ENCODE assay signal across 8 mouse cellular contexts in the genomic region with DNA sequence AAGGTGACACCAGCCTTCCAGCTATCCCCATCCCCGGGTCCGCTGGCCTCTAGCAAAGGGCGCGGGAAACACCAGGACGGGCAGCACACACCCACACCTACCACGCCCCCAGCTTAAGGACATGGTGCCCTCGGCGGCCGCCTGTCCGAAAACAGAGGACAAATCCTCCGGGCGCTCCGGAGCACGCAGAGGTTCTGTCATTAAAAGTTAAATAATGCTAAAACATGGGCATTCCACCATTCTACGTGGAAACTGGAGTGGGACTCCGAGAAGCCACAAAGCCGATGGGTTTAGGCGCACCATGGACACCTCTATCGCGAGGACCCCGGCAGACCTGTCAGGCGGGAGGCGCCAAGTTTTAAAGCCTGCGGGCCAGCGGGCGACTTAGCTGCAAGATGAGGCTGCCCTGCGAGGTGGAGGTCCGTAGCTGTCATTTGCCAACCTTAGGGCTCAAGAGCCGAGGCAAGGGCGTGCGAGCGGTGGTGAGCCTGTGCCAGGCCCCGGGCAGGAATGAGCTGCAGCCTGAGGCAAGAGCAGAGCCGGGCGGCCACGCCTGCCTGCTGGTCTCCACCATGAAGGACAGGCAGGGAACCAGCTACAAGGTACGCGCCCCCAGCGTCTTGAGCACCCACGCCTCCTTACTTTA. TPM values are rescaled to one million over a fixed set of nuclear protein-coding genes. Genes with fewer than 3 reads are reported as not detected.
DNase-seq lines count a peak whose midpoint lies in the region; ATAC-seq and TF ChIP-seq lines count a peak whose summit lies in the region.

A gene (plus strand): TSS at position 354 of the 646 bp plus-strand sequence.

- in situ Hi-C loops in ES-E14 (cut with MboI; ENCODE audit: low sequenced_read_pairs in 2 of 2, unreplicated experiment in 2 of 2): no loop called here

- peaks cover 0 to 3% of the 10 kb centered on the region in 2 experiments for H3K4me1 ChIP-seq in ES-E14 (ENCODE audit: control insufficient read depth in 2 of 2, insufficient read depth in 2 of 2, low read length in 2 of 2, poor library complexity in 1 of 2)
- peaks cover 18% of the 10 kb centered on the region for H3K4me1 ChIP-seq in forebrain, embryonic 15.5 days
- peaks cover 4% of the 10 kb centered on the region for H3K4me1 ChIP-seq in neural tube, embryonic 14.5 days (ENCODE audit: control insufficient read depth, insufficient read depth, low read length)
- peaks cover 2% of the 10 kb centered on the region for H3K4me1 ChIP-seq in testis, adult 2 months (ENCODE audit: control insufficient read depth, insufficient read depth, low read length)

- no peaks in the 10 kb centered on the region; the same call in 1 of the 2 replicates for H3K36me3 ChIP-seq in ES-E14 (ENCODE audit: control insufficient read depth, insufficient read depth, low read length, poor library complexity, severe bottlenecking)
- H3K36me3 ChIP-seq in forebrain, embryonic 15.5 days: no peaks in the 10 kb centered on the region
- no peaks in the 10 kb centered on the region for H3K36me3 ChIP-seq in neural tube, embryonic 14.5 days (ENCODE audit: control insufficient read depth, insufficient read depth, low read length)
- no peaks in the 10 kb centered on the region for H3K36me3 ChIP-seq in testis, adult 2 months (ENCODE audit: control insufficient read depth, insufficient read depth, low read length)

- no peaks in the 10 kb centered on the region for H3K9me3 ChIP-seq in ES-E14 (ENCODE audit: control insufficient read depth, insufficient read depth, low read depth, low read length)
- no peaks in the 10 kb centered on the region for H3K9me3 ChIP-seq in forebrain, embryonic 15.5 days
- H3K9me3 ChIP-seq in neural tube, embryonic 14.5 days (ENCODE audit: control insufficient read depth, low read length): no peaks in the 10 kb centered on the region

- H3K27me3 ChIP-seq in forebrain, embryonic 15.5 days: no peaks in the 10 kb centered on the region
- no peaks in the 10 kb centered on the region for H3K27me3 ChIP-seq in neural tube, embryonic 14.5 days (ENCODE audit: control insufficient read depth, insufficient read depth, low read length)
- no peaks in the 10 kb centered on the region for H3K27me3 ChIP-seq in testis, adult 2 months (ENCODE audit: control insufficient read depth, insufficient read depth, low read length)

- TF ChIP-seq POLR2A in testis, adult 2 months (IDR thresholded peaks at IDR 0.05; ENCODE audit: control insufficient read depth, low read depth, low read length): peak; percentile 30; the same call in 1 of the 2 replicates

- no peak for TF ChIP-seq CTCF in testis, adult 2 months (IDR thresholded peaks at IDR 0.05; ENCODE audit: control insufficient read depth, insufficient read depth, insufficient replicate concordance, low read depth, low read length)

- intact Hi-C loops in heart, postnatal 25 days (cut with DNase I): no loop called here

- under 1% methylated on average over 40 of the region's 40 CpGs for WGBS in forebrain, embryonic 15.5 days
- WGBS in neural tube, embryonic 14.5 days: under 1% methylated on average over 40 of the region's 40 CpGs

- DNase-seq in ES-E14 (ENCODE audit: low read depth, low spot score): no peak
- DNase-seq in cerebellum, adult 11-12 months: peak; percentile 82
- peak; percentile 69 for DNase-seq in heart, postnatal 25 days (ENCODE audit: low spot score)
- peak; percentile 72 to 91 for DNase-seq in layer of hippocampus, adult 18-20 months (ENCODE audit: low spot score in 2 of 2)
- DNase-seq in lung, adult 18-20 months: peak; percentile 81 to 83

- H3K9ac ChIP-seq in ES-E14 (ENCODE audit: insufficient read depth, low read depth, low read length, poor library complexity, severe bottlenecking): peak within 1 kb of the TSS; percentile 87
- peak within 1 kb of the TSS; percentile 76 for H3K9ac ChIP-seq in forebrain, embryonic 15.5 days (replicated peaks)
- H3K9ac ChIP-seq in neural tube, embryonic 14.5 days (replicated peaks; ENCODE audit: low read depth, low read length): peak within 1 kb of the TSS; percentile 62

- peak; percentile 95 for ATAC-seq in forebrain, embryonic 15.5 days (replicated peaks)
- ATAC-seq in neural tube, embryonic 14.5 days (ENCODE audit: low read depth): peak; percentile 95

- H3K4me2 ChIP-seq in forebrain, embryonic 15.5 days (replicated peaks): peak within 1 kb of the TSS; percentile 90
- peak within 1 kb of the TSS; percentile 93 for H3K4me2 ChIP-seq in neural tube, embryonic 14.5 days (ENCODE audit: low read depth, low read length)

- peak within 1 kb of the TSS; percentile 50; the same call in 1 of the 2 replicates for H3K27ac ChIP-seq in ES-E14 (ENCODE audit: insufficient read depth, low read depth, low read length, poor library complexity, severe bottlenecking)
- peak within 1 kb of the TSS; percentile 80 for H3K27ac ChIP-seq in forebrain, embryonic 15.5 days (replicated peaks)
- peak within 1 kb of the TSS; percentile 72 for H3K27ac ChIP-seq in neural tube, embryonic 14.5 days (ENCODE audit: low read depth, low read length)
- H3K27ac ChIP-seq in testis, adult 2 months (ENCODE audit: control insufficient read depth, insufficient read depth, low read depth, low read length): peak within 1 kb of the TSS; percentile 57; the same call in 1 of the 2 replicates

- H3K4me3 ChIP-seq in ES-E14 (ENCODE audit: insufficient read depth in 1 of 2, low read depth in 1 of 2, low read length in 2 of 2, poor library complexity in 1 of 2, severe bottlenecking in 1 of 2): peak within 1 kb of the TSS; percentile 61 to 97
- H3K4me3 ChIP-seq in forebrain, embryonic 15.5 days: peak within 1 kb of the TSS; percentile 89
- peak within 1 kb of the TSS; percentile 55 for H3K4me3 ChIP-seq in neural tube, embryonic 14.5 days (ENCODE audit: low read depth, low read length)
- H3K4me3 ChIP-seq in testis, adult 2 months (ENCODE audit: control insufficient read depth, low read depth, low read length): peak within 1 kb of the TSS; percentile 86

TF ChIP-seq in ES-E14, 5 proteins besides CTCF, POLR2A, EP300 and RAD21:
- TF ChIP-seq MAFK (IDR thresholded peaks at IDR 0.05; ENCODE audit: insufficient read depth, low read depth, low read length): no peak
- TF ChIP-seq ZNF384 (IDR thresholded peaks at IDR 0.05; ENCODE audit: low read depth, low read length): no peak
TF ChIP-seq in ES-E14: peak in this region for 0.

RNA-seq across cellular contexts. Expression of the gene that starts here (rescaled TPM):
- 4.7 and 10.4 TPM in 2 replicates for total RNA-seq in ES-E14 (2012; rRNA removed)
- 12.0 and 13.1 TPM in 2 replicates for polyA plus RNA-seq in forebrain, embryonic 15.5 days (2015; fragmentation: Nextera tagmentation; extraction: Ambion mirVana)
- total RNA-seq in heart, postnatal 25 days (2021): under 1 TPM in 1 of 2 experiments, not detected in 1; 0.88 TPM
- not detected for total RNA-seq in layer of hippocampus, adult 18-20 months (2021)
- 1.6 and 1.8 TPM in 2 replicates for polyA plus RNA-seq in neural tube, embryonic 14.5 days (2014; fragmentation: Nextera tagmentation; extraction: Ambion mirVana)
- 2.3 and 3.3 TPM in 2 replicates for polyA plus RNA-seq in testis, adult 2 months (2012; rRNA removed)

Comparison
In these comparisons a context has a peak if more than half of its experiments do, and no peak if none do; other contexts are left out.
1. Peak in DNase-seq in heart, postnatal 25 days; RNA of the gene not detected or under 1 TPM.
2. Peak in DNase-seq in layer of hippocampus, adult 18-20 months; RNA of the gene not detected or under 1 TPM.